Mouse (Mus musculus) heart, postnatal 0 days (tissue): ENCODE results near the gene Prkcb. TPM values are rescaled to one million over a fixed set of nuclear protein-coding genes. Genes with fewer than 3 reads are reported as not detected.

Experiments
- ATAC-seq: fragments of 200-750 bp; cut with Nextera tagmentation; 2 replicates; pipeline ENCODE4 v1.8.0; 2017; ENCODE audit warnings: low read depth, moderate number of reproducible peaks, moderate library complexity; ENCODE audit not compliant: insufficient read depth
- DNase-seq: peaks from one replicate; pipeline ENCODE4 v3.0.0-alpha.2; 2016; ENCODE audit warnings: low spot score
- H3K27ac ChIP-seq: fragments of 300-500 bp; sonication (generic); 2 replicates; pipeline ENCODE4 v1.5.1; 2014; ENCODE audit warnings: low read depth, mild to moderate bottlenecking
- H3K27me3 ChIP-seq: fragments of 300-500 bp; sonication (generic); 2 replicates; pipeline ENCODE4 v1.6.1; 2014; ENCODE audit warnings: low read length, mixed read lengths; ENCODE audit not compliant: control insufficient read depth, insufficient read depth
- H3K36me3 ChIP-seq: fragments of 300-500 bp; sonication (generic); replicated peaks from 2 replicates; pipeline ENCODE4 v1.6.1; 2014; ENCODE audit warnings: low read length, mixed read lengths; ENCODE audit not compliant: control insufficient read depth, insufficient read depth
- H3K4me1 ChIP-seq: fragments of 300-500 bp; sonication (generic); 2 replicates; pipeline ENCODE4 v1.6.1; 2014; ENCODE audit warnings: antibody characterized with exemption; ENCODE audit not compliant: control insufficient read depth, insufficient read depth
- H3K4me2 ChIP-seq: fragments of 300-500 bp; sonication (generic); 2 replicates; pipeline ENCODE4 v1.6.1; 2014; ENCODE audit warnings: low read depth, mild to moderate bottlenecking, low read length, moderate library complexity
- H3K4me3 ChIP-seq: fragments of 300-500 bp; sonication (generic); 2 replicates; pipeline ENCODE4 v1.5.1; 2014; ENCODE audit warnings: low read depth, low read length
- H3K9ac ChIP-seq: fragments of 300-500 bp; sonication (generic); replicated peaks from 2 replicates; pipeline ENCODE4 v1.6.1; 2014; ENCODE audit warnings: low read depth, low read length, mixed read lengths
- H3K9me3 ChIP-seq: fragments of 300-500 bp; sonication (generic); replicated peaks from 2 replicates; pipeline ENCODE4 v1.6.1; 2016; ENCODE audit warnings: low read length; ENCODE audit not compliant: control insufficient read depth
- CTCF ChIP-seq: IDR thresholded peaks from 2 replicates; pipeline ENCODE4 v1.5.1; 2016; ENCODE audit warnings: antibody characterized with exemption, control low read depth, low read depth
- EP300 ChIP-seq: IDR thresholded peaks from 2 replicates; pipeline ENCODE4 v1.6.1; 2016; ENCODE audit warnings: antibody characterized with exemption, low read depth
- WGBS: fragments of 180-500 bp; shearing (Covaris S2); extraction: QIAGEN DNeasy Blood & Tissue Kit; methylation state at CpG from one replicate; pipeline ENCODE4 v1.1.7; 2014; 5-methylcytosine and 5-hydroxymethylcytosine counted together
- polyA plus RNA-seq: library from polyadenylated mRNA; unstranded; fragments of >200 nt; fragmentation: Nextera tagmentation; extraction: Ambion mirVana; gene quantifications from 2 replicates; pipeline ENCODE4 v1.2.1, GENCODE M21; 2015
- total RNA-seq: library from RNA; depleted of rRNA; stranded (reverse); fragments of >200 nt; gene quantifications from 2 replicates; pipeline ENCODE4 v1.2.3, GENCODE M21; 2014; ENCODE audit warnings: low replicate concordance

The Prkcb gene
- total and polyA plus RNA-seq, 2 experiments from 2014 or later, result 1.1 to 1.9 TPM

DNA sequence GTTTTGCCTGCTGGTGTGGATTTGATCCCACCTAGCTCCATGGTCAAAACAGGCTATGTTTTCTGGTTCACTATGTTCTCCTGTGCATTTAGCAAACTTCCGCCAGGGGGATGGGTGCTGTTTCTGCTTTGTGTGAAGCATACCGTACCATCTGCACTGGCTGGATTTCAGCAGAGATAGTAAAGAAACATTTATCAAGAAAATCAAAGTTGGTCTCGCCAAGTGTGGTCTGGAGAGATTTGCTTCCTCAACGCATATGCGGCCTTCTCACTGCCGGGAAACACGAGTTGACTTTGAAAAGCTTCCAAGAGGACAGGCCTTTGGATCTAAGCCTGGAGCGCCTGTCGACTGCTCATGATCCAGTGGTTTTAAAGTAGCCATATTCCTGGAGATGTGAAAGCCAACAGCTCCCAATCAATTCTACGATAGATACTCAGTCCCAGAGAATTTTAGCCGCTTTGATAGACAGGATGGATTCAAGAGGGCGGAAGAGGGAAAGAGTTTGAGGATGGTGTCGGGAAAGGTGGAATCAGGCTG lies 223.9 kb downstream of the Prkcb start:
- TF ChIP-seq CTCF (no peak), EP300 (no peak)
- Histone ChIP-seq H3K4me1 (no peaks in the 10 kb centered on the region), H3K27ac (no peak overlapping the region), H3K36me3 (no peaks in the 10 kb centered on the region), H3K27me3 (no peaks in the 10 kb centered on the region), H3K9me3 (no peaks in the 10 kb centered on the region), H3K4me2 (no peak overlapping the region), H3K9ac (no peak overlapping the region), H3K4me3 (no peak overlapping the region)
- DNase-seq, result no peak
- ATAC-seq, result no peak
- WGBS, result 59% methylated on average over 13 of the region's 13 CpGs

DNA sequence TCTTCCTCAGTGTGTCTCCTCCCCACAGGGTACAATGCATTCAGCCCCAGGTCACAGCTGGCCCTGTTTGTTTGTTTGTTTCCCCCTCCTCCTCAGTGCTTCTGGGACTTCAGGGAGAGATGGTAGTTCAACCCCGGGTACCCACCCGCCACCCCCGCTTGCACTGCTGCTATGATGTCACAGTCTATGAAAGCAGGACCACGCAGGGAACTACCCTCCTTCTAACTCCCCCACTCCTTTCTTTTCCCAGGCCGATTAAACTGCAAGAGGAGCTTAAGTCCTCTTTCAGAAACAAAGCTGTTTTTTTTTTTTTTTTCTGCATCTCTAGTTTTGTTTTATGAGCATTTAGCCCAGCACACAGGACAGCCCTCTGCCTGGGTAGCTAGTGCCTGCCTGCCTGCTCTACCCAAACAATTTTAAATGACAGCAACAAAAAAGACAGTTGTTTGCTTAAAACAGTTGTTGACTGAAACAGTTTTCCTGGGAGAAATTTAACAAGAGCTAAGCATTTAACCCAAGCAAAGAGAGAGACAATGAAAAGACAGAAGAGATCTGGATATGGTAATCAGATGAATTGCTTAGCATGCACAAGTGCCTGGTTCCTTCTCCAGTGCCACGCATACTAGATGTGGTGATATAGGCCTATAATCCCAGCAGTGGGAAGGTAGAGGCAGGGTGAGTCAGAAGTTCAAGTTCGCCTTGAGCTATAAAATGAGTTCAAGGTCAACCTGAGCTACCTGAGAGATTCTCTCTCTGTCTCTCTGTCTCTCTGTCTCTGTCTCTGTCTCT lies 232.5 kb downstream of the Prkcb start:
- no peaks in the 10 kb centered on the region for H3K9me3 ChIP-seq
- no peaks in the 10 kb centered on the region for H3K36me3 ChIP-seq
- no peak overlapping the region for H3K4me2 ChIP-seq
- TF ChIP-seq CTCF, result no peak
- no peak for TF ChIP-seq EP300
- no peaks in the 10 kb centered on the region for H3K4me1 ChIP-seq
- no peak overlapping the region for H3K9ac ChIP-seq
- H3K27ac ChIP-seq, result no peak overlapping the region
- no peak overlapping the region for H3K4me3 ChIP-seq
- ATAC-seq (no peak), DNase-seq (no peak)
- H3K27me3 ChIP-seq, result no peaks in the 10 kb centered on the region
- WGBS, result 65% methylated on average over 7 of the region's 7 CpGs

DNA sequence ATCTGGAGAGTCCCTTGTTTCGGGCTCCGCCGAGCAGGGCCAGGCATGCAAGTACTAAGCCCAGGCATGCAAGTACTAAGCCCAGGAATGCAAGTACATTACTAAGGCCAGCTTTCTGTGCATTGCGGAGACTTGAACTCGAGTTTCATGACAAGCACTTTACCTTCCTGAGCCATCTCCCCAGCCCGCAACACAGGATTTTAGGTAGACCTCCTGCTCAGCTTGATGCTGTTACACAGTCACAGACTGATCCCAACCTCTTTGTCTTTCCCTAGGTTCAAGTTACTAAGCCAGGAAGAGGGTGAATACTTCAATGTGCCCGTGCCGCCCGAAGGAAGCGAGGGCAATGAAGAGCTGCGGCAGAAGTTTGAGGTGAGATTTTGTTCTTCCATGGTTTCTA lies 239.7 kb downstream of the Prkcb start:
- no peak for TF ChIP-seq EP300
- no peak for TF ChIP-seq CTCF
- DNase-seq (no peak), ATAC-seq (no peak)
- H3K4me1 ChIP-seq, result no peaks in the 10 kb centered on the region
- no peak overlapping the region for H3K9ac ChIP-seq
- no peaks in the 10 kb centered on the region for H3K9me3 ChIP-seq
- H3K36me3 ChIP-seq, result no peaks in the 10 kb centered on the region
- H3K4me2 ChIP-seq, result no peak overlapping the region
- WGBS, result 90% methylated on average over 11 of the region's 11 CpGs
- no peak overlapping the region for H3K4me3 ChIP-seq
- H3K27me3 ChIP-seq, result no peaks in the 10 kb centered on the region
- no peak overlapping the region for H3K27ac ChIP-seq

DNA sequence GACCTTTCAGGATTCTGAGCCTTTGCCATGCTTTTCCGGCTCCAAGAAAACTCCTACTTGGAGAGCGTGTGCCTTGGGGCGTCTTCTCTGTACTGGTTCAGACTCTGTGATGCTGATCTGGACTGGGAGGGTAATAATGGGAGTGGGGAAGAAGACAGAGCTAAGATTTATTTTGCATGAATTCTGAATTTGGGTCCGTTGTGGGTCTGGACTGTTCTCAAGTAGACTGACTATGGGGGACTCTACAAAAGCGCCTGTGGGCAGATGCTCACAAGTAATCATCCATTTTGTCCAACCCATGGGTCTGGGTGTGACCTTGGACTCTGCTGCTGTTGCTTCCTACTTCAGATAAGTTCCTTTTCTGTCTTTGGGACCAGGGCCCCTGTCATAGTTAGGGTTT lies 240.1 kb downstream of the Prkcb start:
- H3K27ac ChIP-seq, result no peak overlapping the region
- no peaks in the 10 kb centered on the region for H3K36me3 ChIP-seq
- TF ChIP-seq EP300 (no peak), CTCF (no peak)
- H3K4me1 ChIP-seq, result no peaks in the 10 kb centered on the region
- WGBS, result 92% methylated on average over 5 of the region's 5 CpGs
- no peaks in the 10 kb centered on the region for H3K27me3 ChIP-seq
- no peak for ATAC-seq
- DNase-seq, result no peak
- H3K4me3 ChIP-seq, result no peak overlapping the region
- H3K9ac ChIP-seq, result no peak overlapping the region
- no peak overlapping the region for H3K4me2 ChIP-seq
- no peaks in the 10 kb centered on the region for H3K9me3 ChIP-seq

DNA sequence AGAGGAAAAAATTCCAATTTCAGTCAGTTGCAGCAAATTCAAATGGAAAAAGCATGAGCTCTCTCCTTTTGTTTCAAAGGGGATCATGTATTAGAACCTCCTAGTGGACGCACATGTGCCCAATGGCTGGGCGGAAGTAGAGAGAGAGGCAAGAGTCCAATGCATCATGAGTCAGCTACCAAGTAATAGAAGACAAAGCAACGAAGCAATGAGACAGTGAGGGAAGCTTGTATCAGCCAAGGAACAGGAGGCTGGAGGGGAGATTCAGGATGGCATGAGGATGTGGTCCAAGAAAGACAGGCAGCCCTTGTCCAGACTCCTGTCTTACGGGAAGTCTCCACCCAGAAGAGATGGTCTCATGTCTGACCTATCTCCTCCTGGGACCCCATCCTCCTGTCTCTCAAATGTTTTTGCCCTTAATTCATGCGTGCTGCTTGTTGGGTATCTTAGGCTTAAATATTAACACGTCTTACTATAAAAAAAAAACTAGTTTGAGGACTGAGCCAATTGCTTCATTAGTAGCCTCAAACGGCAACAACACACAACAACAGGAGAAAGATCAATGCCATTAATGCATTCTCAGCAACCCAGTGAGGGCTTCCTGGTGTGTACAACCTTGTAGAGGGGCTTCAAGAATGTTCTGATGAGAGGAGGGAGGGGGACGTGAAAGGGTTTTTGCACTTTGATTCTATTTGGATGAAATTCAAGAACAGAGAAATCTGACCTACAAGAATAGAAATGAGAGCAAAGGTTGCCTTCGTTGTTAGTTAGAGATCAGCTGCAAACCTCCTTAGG lies 245.2 kb downstream of the Prkcb start:
- no peak overlapping the region for H3K9ac ChIP-seq
- H3K36me3 ChIP-seq, result no peaks in the 10 kb centered on the region
- no peak overlapping the region for H3K27ac ChIP-seq
- no peak for ATAC-seq
- no peak for DNase-seq
- TF ChIP-seq CTCF (no peak), EP300 (no peak)
- H3K4me2 ChIP-seq, result no peak overlapping the region
- 83% methylated on average over 9 of the region's 9 CpGs for WGBS
- no peaks in the 10 kb centered on the region for H3K27me3 ChIP-seq
- no peak overlapping the region for H3K4me3 ChIP-seq
- no peaks in the 10 kb centered on the region for H3K4me1 ChIP-seq
- H3K9me3 ChIP-seq, result no peaks in the 10 kb centered on the region
